Mouse (Mus musculus) ES-E14 (cell line): ENCODE results near the gene Haus8. TPM values are rescaled to one million over a fixed set of nuclear protein-coding genes. Genes with fewer than 3 reads are reported as not detected.

ENCODE experiments used
- DNase-seq: peaks from one replicate; pipeline ENCODE4 v3.0.0-alpha.2; 2013; ENCODE audit warnings: low read depth, low spot score
- H3K27ac ChIP-seq: 2 replicates; pipeline ENCODE4 v1.5.1; 2012; ENCODE audit warnings: low read depth, mild to moderate bottlenecking, low read length, moderate library complexity, mixed read lengths; ENCODE audit not compliant: poor library complexity, insufficient read depth, severe bottlenecking
- H3K36me3 ChIP-seq: 2 replicates; pipeline ENCODE4 v1.6.1; 2012; ENCODE audit warnings: mild to moderate bottlenecking, low read length, moderate library complexity, mixed read lengths; ENCODE audit not compliant: control insufficient read depth, poor library complexity, insufficient read depth, severe bottlenecking
- H3K4me1 ChIP-seq, 2 experiments: fragments of 150-350 bp in 1 of 2; sonication (generic) in 1 of 2; 2 replicates each; pipeline ENCODE4 v1.6.1; 2012; ENCODE audit warnings: low read length in 2 of 2, mild to moderate bottlenecking in 1 of 2, mixed read lengths in 1 of 2; ENCODE audit not compliant: control insufficient read depth in 2 of 2, insufficient read depth in 2 of 2, poor library complexity in 1 of 2
- H3K4me3 ChIP-seq, 2 experiments: fragments of 150-350 bp in 1 of 2; sonication (generic) in 1 of 2; 2 replicates each; pipeline ENCODE4 v1.5.1; 2012; ENCODE audit warnings: low read length in 2 of 2, low read depth in 1 of 2, mild to moderate bottlenecking in 1 of 2, mixed read lengths in 1 of 2; ENCODE audit not compliant: insufficient read depth in 1 of 2, poor library complexity in 1 of 2, severe bottlenecking in 1 of 2
- H3K9ac ChIP-seq: 2 replicates; pipeline ENCODE4 v1.6.1; 2012; ENCODE audit warnings: low read depth, mild to moderate bottlenecking, low read length, mixed read lengths; ENCODE audit not compliant: poor library complexity, insufficient read depth, severe bottlenecking
- H3K9me3 ChIP-seq: fragments of 150-350 bp; sonication (generic); 2 replicates; pipeline ENCODE4 v1.6.1; 2012; ENCODE audit warnings: low read depth, mild to moderate bottlenecking, low read length; ENCODE audit not compliant: control insufficient read depth, insufficient read depth
- CHD2 ChIP-seq: IDR thresholded peaks from 2 replicates; pipeline ENCODE4 v1.6.1; 2014; ENCODE audit warnings: mild to moderate bottlenecking, low read depth, low read length, inconsistent platforms
- HCFC1 ChIP-seq: IDR thresholded peaks from 2 replicates; pipeline ENCODE4 v1.6.1; 2012; ENCODE audit warnings: low read length, inconsistent platforms, borderline replicate concordance; ENCODE audit not compliant: insufficient read depth
- MAFK ChIP-seq: IDR thresholded peaks from 2 replicates; pipeline ENCODE4 v1.6.1; 2014; ENCODE audit warnings: mild to moderate bottlenecking, low read depth, low read length, inconsistent platforms; ENCODE audit not compliant: insufficient read depth
- ZC3H11A ChIP-seq: IDR thresholded peaks from 2 replicates; pipeline ENCODE4 v1.6.1; 2012; ENCODE audit warnings: low read depth, mild to moderate bottlenecking, inconsistent platforms, low read length, borderline replicate concordance
- ZNF384 ChIP-seq: IDR thresholded peaks from 2 replicates; pipeline ENCODE4 v1.6.1; 2012; ENCODE audit warnings: low read depth, low read length, inconsistent platforms
- in situ Hi-C, 2 experiments: fragments of 600-800 bp; cut with MboI; formaldehyde crosslinking; loops; one replicate each; pipeline ENCODE4 v1.15.1; 2025; ENCODE audit warnings: low sequenced_read_pairs in 2 of 2, inconsistent platforms in 1 of 2; ENCODE audit not compliant: unreplicated experiment in 2 of 2
- total RNA-seq: library from RNA; depleted of rRNA; stranded (reverse); fragments of 300-350 nt; gene quantifications from 2 replicates; pipeline ENCODE4 v1.2.3, GENCODE M21; 2012

Haus8 gene
- total RNA-seq, 1 experiment: 39.3 TPM

GRCm38 (mm10) chr8:71313951-71314350 lies 41.2 kb upstream of the Haus8 start:
- in situ Hi-C loops: no loop called here
- TF ChIP-seq CHD2 (no peak), HCFC1 (no peak), ZC3H11A (no peak), MAFK (no peak), ZNF384 (no peak)
- H3K27ac ChIP-seq: no peak overlapping the region
- H3K4me1 ChIP-seq: no peaks in the 10 kb centered on the region
- H3K36me3 ChIP-seq: no peaks in the 10 kb centered on the region
- H3K4me3 ChIP-seq: no peak overlapping the region
- H3K9ac ChIP-seq: no peak overlapping the region
- no peak for DNase-seq
- H3K9me3 ChIP-seq: no peaks in the 10 kb centered on the region

GRCm38 (mm10) chr8:71312700-71313099 lies 40.0 kb upstream of the Haus8 start:
- Histone ChIP-seq H3K27ac (no peak overlapping the region), H3K4me1 (no peaks in the 10 kb centered on the region), H3K4me3 (no peak overlapping the region), H3K36me3 (no peaks in the 10 kb centered on the region), H3K9ac (no peak overlapping the region), H3K9me3 (no peaks in the 10 kb centered on the region)
- in situ Hi-C loops: no loop called here
- TF ChIP-seq CHD2: no peak
- no peak for TF ChIP-seq ZC3H11A
- no peak for TF ChIP-seq ZNF384
- TF ChIP-seq HCFC1: no peak
- TF ChIP-seq MAFK: no peak
- no peak for DNase-seq

- no peak overlapping the region for H3K9ac ChIP-seq
- no peak for TF ChIP-seq CHD2
- no peaks in the 10 kb centered on the region for H3K36me3 ChIP-seq
- no peak overlapping the region for H3K27ac ChIP-seq
- peaks cover 0 to 2% of the 10 kb centered on the region in 2 experiments; a peak in 1 of 4 replicates for H3K4me1 ChIP-seq
- in situ Hi-C loops: no loop called here
- H3K9me3 ChIP-seq: no peaks in the 10 kb centered on the region
- H3K4me3 ChIP-seq: no peak overlapping the region
- no peak for DNase-seq
These were observed 37.7 kb upstream of the Haus8 start for GRCm38 (mm10) chr8:71310446-71310845.

- no peaks in the 10 kb centered on the region for H3K9me3 ChIP-seq
- no peak overlapping the region for H3K27ac ChIP-seq
- in situ Hi-C loops: no loop called here
- peaks cover 0 to 2% of the 10 kb centered on the region in 2 experiments; a peak in 1 of 4 replicates for H3K4me1 ChIP-seq
- no peak for DNase-seq
- no peak for TF ChIP-seq MAFK
- TF ChIP-seq CHD2: no peak
- TF ChIP-seq ZNF384: no peak
- no peak for TF ChIP-seq ZC3H11A
- no peak for TF ChIP-seq HCFC1
- no peak overlapping the region for H3K4me3 ChIP-seq
- no peaks in the 10 kb centered on the region for H3K36me3 ChIP-seq
- no peak overlapping the region for H3K9ac ChIP-seq
These were observed 35.2 kb upstream of the Haus8 start for GRCm38 (mm10) chr8:71307913-71308312.

- Histone ChIP-seq H3K9ac (no peak overlapping the region), H3K36me3 (no peaks in the 10 kb centered on the region; the same call in 1 of the 2 replicates), H3K27ac (no peak overlapping the region), H3K4me1 (peaks cover 0 to 2% of the 10 kb centered on the region in 2 experiments; a peak in 1 of 4 replicates), H3K9me3 (no peaks in the 10 kb centered on the region), H3K4me3 (no peak overlapping the region)
- in situ Hi-C loops: no loop called here
- TF ChIP-seq ZC3H11A (no peak), HCFC1 (no peak), CHD2 (no peak), ZNF384 (no peak), MAFK (no peak)
- DNase-seq: no peak
These were observed 34.6 kb upstream of the Haus8 start for GRCm38 (mm10) chr8:71307371-71307770.
